Mouse (Mus musculus) midbrain, embryonic 14.5 days (tissue): ENCODE results near the gene Tspan15. TPM values are rescaled to one million over a fixed set of nuclear protein-coding genes. Genes with fewer than 3 reads are reported as not detected.
A peak's percentile ranks its signal among the peaks of the same experiment; 100 is the strongest.

ENCODE experiments used
- ATAC-seq: fragments of 200-750 bp; cut with Nextera tagmentation; 2 replicates; pipeline ENCODE4 v1.8.0; 2017; ENCODE audit warnings: moderate number of reproducible peaks, moderate library complexity; ENCODE audit not compliant: low FRiP score, low TSS enrichment
- DNase-seq: peaks from one replicate; pipeline ENCODE4 v3.0.0-alpha.2; 2015
- H3K27ac ChIP-seq: fragments of 300-500 bp; sonication (generic); replicated peaks from 2 replicates; pipeline ENCODE4 v1.5.1; 2014; ENCODE audit warnings: mild to moderate bottlenecking, low read depth, low read length, moderate library complexity
- H3K27me3 ChIP-seq: fragments of 300-500 bp; sonication (generic); 2 replicates; pipeline ENCODE4 v1.6.1; 2014; ENCODE audit warnings: low read length, control low read depth, mixed read lengths; ENCODE audit not compliant: control insufficient read depth, insufficient read depth
- H3K36me3 ChIP-seq: fragments of 300-500 bp; sonication (generic); 2 replicates; pipeline ENCODE4 v1.6.1; 2014; ENCODE audit warnings: low read length, control low read depth; ENCODE audit not compliant: control insufficient read depth, insufficient read depth
- H3K4me1 ChIP-seq: fragments of 300-500 bp; sonication (generic); 2 replicates; pipeline ENCODE4 v1.6.1; 2014; ENCODE audit warnings: mild to moderate bottlenecking, antibody characterized with exemption, low read length, control low read depth; ENCODE audit not compliant: control insufficient read depth, insufficient read depth
- H3K4me2 ChIP-seq: fragments of 300-500 bp; sonication (generic); 2 replicates; pipeline ENCODE4 v1.6.1; 2014; ENCODE audit warnings: mild to moderate bottlenecking, low read length, moderate library complexity
- H3K4me3 ChIP-seq: fragments of 300-500 bp; sonication (generic); replicated peaks from 2 replicates; pipeline ENCODE4 v1.5.1; 2014; ENCODE audit warnings: low read depth, low read length
- H3K9ac ChIP-seq: fragments of 300-500 bp; sonication (generic); replicated peaks from 2 replicates; pipeline ENCODE4 v1.6.1; 2014; ENCODE audit warnings: mild to moderate bottlenecking, low read length, moderate library complexity
- H3K9me3 ChIP-seq: fragments of 300-500 bp; sonication (generic); 2 replicates; pipeline ENCODE4 v1.6.1; 2016; ENCODE audit warnings: low read length, control low read depth, mixed read lengths; ENCODE audit not compliant: control insufficient read depth
- WGBS: fragments of 180-500 bp; shearing (Covaris S2); extraction: QIAGEN DNeasy Blood & Tissue Kit; methylation state at CpG from one replicate; pipeline ENCODE4 v1.1.7; 2014; 5-methylcytosine and 5-hydroxymethylcytosine counted together
- polyA plus RNA-seq: library from polyadenylated mRNA; unstranded; fragments of >200 nt; fragmentation: Nextera tagmentation; extraction: Ambion mirVana; gene quantifications from 2 replicates; pipeline ENCODE4 v1.2.1, GENCODE M21; 2014

Gene Tspan15
- polyA plus RNA-seq, 1 experiment from 2014 or later: 12.7 TPM

DNA sequence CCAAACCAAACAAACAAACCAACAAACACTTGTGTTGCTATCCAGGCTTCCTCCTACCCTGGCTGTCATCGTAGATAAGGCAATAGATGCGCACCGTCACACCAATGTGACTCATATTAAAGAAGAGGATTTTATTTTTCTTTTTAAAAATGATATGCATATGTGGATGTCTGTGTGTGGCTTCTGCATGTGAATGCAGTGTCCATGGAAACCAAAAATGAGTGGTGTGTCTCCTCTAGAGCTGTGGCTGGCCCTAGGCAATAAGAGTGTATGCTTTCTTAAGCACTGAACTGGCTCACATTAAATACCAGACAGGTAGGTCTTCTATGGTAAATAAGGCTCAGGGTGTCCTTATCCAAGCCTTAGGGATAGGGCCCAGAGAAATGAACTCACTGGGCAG lies 7.6 kb upstream of the Tspan15 start:
- no peak overlapping the region for H3K4me2 ChIP-seq
- no peak for ATAC-seq
- H3K9ac ChIP-seq: no peak overlapping the region
- no peaks in the 10 kb centered on the region for H3K4me1 ChIP-seq
- H3K27ac ChIP-seq: no peak overlapping the region
- H3K27me3 ChIP-seq: no peaks in the 10 kb centered on the region
- 92% methylated on average over 3 of the region's 3 CpGs for WGBS
- no peak for DNase-seq
- no peaks in the 10 kb centered on the region for H3K9me3 ChIP-seq
- H3K36me3 ChIP-seq: no peaks in the 10 kb centered on the region
- H3K4me3 ChIP-seq: no peak overlapping the region

DNA sequence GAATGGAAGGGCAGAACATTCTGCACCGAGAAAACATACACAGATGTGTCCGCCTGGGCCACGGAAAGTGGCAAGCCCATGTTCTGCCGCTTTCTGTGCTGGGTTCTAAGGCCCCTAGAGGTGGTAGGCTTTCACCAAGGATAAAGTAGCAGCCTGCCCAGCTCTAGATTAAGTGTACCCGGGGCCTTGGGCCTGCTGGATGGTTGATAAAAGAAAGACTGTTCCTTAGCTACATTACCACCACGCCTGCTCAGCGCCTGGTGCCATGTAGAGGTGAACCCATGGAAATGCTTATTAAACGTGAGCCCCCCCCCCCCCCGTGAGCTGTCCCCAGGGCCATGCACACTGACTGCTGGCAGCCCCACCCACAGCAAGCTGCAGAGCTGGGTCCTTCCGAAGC lies 6.2 kb upstream of the Tspan15 start:
- WGBS: 82% methylated on average over 10 of the region's 10 CpGs
- no peaks in the 10 kb centered on the region for H3K9me3 ChIP-seq
- ATAC-seq: no peak
- no peak overlapping the region for H3K27ac ChIP-seq
- no peak for DNase-seq
- H3K36me3 ChIP-seq: no peaks in the 10 kb centered on the region
- no peak overlapping the region for H3K4me2 ChIP-seq
- no peaks in the 10 kb centered on the region for H3K4me1 ChIP-seq
- H3K27me3 ChIP-seq: no peaks in the 10 kb centered on the region
- H3K4me3 ChIP-seq: no peak overlapping the region
- no peak overlapping the region for H3K9ac ChIP-seq

DNA sequence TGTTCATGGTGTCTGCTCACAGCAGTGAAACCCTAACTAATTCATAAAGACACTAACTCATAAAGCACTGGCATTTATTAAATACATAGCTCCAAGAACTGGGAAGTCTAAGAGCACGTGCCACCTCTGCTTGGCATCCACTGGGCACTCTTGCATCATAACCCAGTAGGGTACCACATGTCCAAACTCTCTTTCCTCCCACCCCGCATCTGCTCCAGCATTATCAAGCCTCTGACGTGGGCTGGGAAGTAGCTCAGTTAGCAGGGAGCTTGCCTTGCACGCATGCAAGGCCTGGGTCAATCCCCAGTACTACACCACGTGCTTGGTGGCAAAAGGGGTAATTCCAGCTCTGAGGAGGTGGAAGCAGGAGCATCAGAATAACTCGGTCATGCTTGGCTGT lies 5.1 kb upstream of the Tspan15 start:
- Histone ChIP-seq H3K4me2 (no peak overlapping the region), H3K36me3 (no peaks in the 10 kb centered on the region), H3K4me3 (no peak overlapping the region), H3K9ac (no peak overlapping the region), H3K9me3 (no peaks in the 10 kb centered on the region), H3K27me3 (no peaks in the 10 kb centered on the region), H3K4me1 (0 out of 2 replicates have a peak, but pooled peaks cover 3% of the 10 kb centered on the region), H3K27ac (no peak overlapping the region)
- 88% methylated on average over 6 of the region's 6 CpGs for WGBS
- DNase-seq: no peak
- ATAC-seq: no peak

DNA sequence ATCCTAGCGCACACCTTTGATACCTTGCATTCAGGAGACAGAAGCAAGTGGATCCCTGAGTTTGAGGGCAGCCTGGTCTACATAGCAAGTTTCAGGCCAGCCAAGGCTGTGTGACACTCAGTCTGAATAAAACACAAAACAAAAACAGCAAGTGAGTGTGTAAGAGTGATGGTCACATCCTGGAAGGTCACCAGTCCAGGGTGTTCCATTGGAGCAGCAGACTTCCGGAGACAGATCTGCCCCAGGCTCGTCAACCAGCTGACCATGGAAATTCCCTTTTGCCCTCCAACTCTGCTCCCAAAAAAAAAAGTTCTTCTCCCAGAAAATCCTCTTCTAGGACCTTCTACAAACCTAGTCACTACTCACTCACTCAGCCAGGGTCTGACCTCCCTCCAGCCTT lies 760 bp upstream of the Tspan15 start:
- Histone ChIP-seq H3K4me2 (peak overlapping the region; percentile 94; the same call in 1 of the 2 replicates), H3K9ac (no peak overlapping the region), H3K4me3 (no peak overlapping the region), H3K4me1 (peaks cover 10% of the 10 kb centered on the region; the same call in 1 of the 2 replicates), H3K9me3 (no peaks in the 10 kb centered on the region), H3K27me3 (no peaks in the 10 kb centered on the region), H3K27ac (no peak overlapping the region), H3K36me3 (no peaks in the 10 kb centered on the region)
- 87% methylated on average over 3 of the region's 3 CpGs for WGBS
- ATAC-seq (no peak), DNase-seq (no peak)

DNA sequence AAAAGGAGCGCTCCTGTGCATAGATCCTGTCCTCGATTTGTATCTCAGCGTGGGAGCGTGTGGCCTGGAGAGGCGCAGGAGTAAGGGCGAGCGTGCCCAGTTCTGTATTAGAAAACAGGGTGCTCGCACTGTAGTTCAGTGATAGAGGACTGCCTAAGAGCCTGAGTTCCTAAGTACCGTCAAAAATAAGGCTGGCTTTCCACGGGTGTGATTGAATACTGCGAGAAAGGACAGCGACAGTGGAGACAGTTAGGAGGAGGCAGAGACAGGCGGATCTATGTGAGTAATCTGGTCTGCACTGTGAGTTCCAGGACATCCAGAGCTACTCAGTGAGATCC lies 313 bp upstream of the Tspan15 start:
- H3K27me3 ChIP-seq: no peaks in the 10 kb centered on the region
- no peak overlapping the region for H3K27ac ChIP-seq
- no peak; the same call in 1 of the 2 replicates for ATAC-seq
- no peaks in the 10 kb centered on the region for H3K36me3 ChIP-seq
- H3K4me2 ChIP-seq: peak overlapping the region; percentile 94
- DNase-seq: no peak
- H3K4me1 ChIP-seq: peaks cover 10% of the 10 kb centered on the region; the same call in 1 of the 2 replicates
- 2% methylated on average over 13 of the region's 13 CpGs for whole genome bisulfite sequencing
- H3K4me3 ChIP-seq: peak overlapping the region; percentile 60
- H3K9me3 ChIP-seq: no peaks in the 10 kb centered on the region
- 0 out of 2 replicates have a peak overlapping the region, but pooled peaks have one; percentile 27 for H3K9ac ChIP-seq

DNA sequence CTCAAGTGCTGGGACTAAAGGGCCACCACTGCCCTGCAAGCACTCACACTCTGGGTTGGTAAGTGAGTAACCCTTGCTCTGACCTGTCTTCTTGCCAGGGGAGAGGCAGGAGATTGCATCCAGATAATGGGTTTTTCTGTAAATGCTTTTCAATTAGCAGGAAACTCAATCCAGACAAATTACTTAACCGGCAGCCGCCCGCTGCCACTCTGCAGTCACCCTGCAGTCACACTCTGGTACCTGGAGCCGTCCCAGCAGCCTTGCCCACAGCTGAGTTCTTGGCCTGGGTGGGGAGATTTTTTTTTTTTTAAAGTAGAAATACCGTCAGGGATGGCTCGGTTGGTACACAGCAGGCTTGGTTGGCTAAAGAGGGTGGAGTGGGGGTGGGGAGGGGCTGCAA lies 2.9 kb downstream of the Tspan15 start:
- H3K27ac ChIP-seq: no peak overlapping the region
- H3K9me3 ChIP-seq: no peaks in the 10 kb centered on the region
- no peaks in the 10 kb centered on the region for H3K27me3 ChIP-seq
- H3K4me3 ChIP-seq: no peak overlapping the region
- ATAC-seq: no peak
- H3K9ac ChIP-seq: no peak overlapping the region
- H3K4me1 ChIP-seq: peaks cover 10% of the 10 kb centered on the region; the same call in 1 of the 2 replicates
- DNase-seq: no peak
- H3K4me2 ChIP-seq: no peak overlapping the region
- 79% methylated on average over 6 of the region's 6 CpGs for WGBS
- H3K36me3 ChIP-seq: no peaks in the 10 kb centered on the region

DNA sequence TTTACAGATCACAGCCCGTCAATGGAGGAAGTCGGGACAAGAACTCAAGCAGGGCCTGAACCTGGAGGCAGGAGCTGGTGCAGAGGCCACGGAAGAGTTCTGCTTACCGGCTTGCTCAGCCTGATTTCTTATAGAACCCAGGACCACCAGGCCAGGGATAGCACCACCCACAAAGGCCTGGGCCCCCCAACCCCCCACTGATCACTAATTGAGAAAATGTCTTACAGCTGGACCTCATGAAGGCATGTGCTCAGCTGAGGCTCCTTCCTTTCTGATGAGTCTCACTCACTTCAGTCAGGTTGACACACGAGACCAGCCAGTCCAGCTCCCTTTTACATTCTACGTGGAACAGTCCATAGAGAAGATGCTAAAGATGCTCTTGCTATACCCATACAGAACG lies 5.2 kb downstream of the Tspan15 start:
- ATAC-seq (no peak), DNase-seq (no peak)
- H3K36me3 ChIP-seq: no peaks in the 10 kb centered on the region
- H3K4me3 ChIP-seq: no peak overlapping the region
- no peak overlapping the region for H3K9ac ChIP-seq
- H3K4me1 ChIP-seq: peaks cover 6% of the 10 kb centered on the region; the same call in 1 of the 2 replicates
- H3K4me2 ChIP-seq: no peak overlapping the region
- WGBS: 73% methylated on average over 7 of the region's 7 CpGs
- no peak overlapping the region for H3K27ac ChIP-seq
- H3K9me3 ChIP-seq: no peaks in the 10 kb centered on the region
- H3K27me3 ChIP-seq: no peaks in the 10 kb centered on the region

DNA sequence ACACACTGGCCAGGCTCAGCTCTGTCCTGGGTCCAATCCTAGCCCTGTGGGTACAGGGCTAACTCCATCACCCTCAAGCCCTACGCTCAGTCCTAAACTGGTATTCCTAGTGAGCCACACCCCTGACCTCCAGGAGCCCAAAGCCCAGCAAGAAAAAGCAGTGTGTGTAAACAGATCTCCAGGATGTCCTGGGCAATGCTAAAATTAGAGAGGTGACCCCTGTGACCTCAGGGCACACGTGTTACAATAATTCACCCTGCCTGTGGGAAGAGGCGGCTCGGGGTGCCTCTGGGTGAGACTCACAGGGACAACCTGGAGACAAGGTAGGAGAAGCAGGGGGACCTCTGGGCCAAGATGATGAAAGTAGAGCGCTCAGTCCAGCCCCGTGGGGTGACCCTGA lies 6.8 kb downstream of the Tspan15 start:
- H3K27me3 ChIP-seq: no peaks in the 10 kb centered on the region
- H3K4me1 ChIP-seq: no peaks in the 10 kb centered on the region
- H3K9ac ChIP-seq: no peak overlapping the region
- no peak for ATAC-seq
- no peak for DNase-seq
- H3K9me3 ChIP-seq: no peaks in the 10 kb centered on the region
- 82% methylated on average over 6 of the region's 6 CpGs for WGBS
- H3K27ac ChIP-seq: no peak overlapping the region
- no peak overlapping the region for H3K4me3 ChIP-seq
- no peaks in the 10 kb centered on the region for H3K36me3 ChIP-seq
- no peak overlapping the region for H3K4me2 ChIP-seq

DNA sequence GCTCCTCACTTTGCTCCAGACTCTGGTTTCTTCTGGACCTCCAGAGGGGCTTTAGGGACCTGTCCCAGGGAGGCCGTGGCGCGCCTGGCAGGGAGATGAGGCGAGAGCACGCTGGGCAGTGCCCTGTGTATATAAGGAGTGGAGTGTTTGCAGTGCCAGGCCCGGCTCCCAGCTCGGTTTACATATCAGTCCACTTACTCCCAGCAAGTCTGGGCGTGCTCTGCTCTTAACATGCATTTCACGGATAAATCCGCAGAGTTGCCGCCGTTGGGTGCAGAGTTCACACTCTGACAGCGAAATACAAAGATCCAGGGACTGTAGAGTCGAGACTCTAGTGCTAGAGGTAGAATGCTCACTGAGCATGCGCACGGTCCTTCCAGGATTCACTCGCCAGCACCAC lies 8.3 kb downstream of the Tspan15 start:
- H3K27ac ChIP-seq: no peak overlapping the region
- 84% methylated on average over 17 of the region's 17 CpGs for WGBS
- H3K9ac ChIP-seq: no peak overlapping the region
- no peaks in the 10 kb centered on the region for H3K27me3 ChIP-seq
- ATAC-seq (no peak), DNase-seq (no peak)
- H3K4me1 ChIP-seq: no peaks in the 10 kb centered on the region
- H3K9me3 ChIP-seq: no peaks in the 10 kb centered on the region
- no peak overlapping the region for H3K4me3 ChIP-seq
- no peak overlapping the region for H3K4me2 ChIP-seq
- no peaks in the 10 kb centered on the region for H3K36me3 ChIP-seq
